Mouse (Mus musculus): Measurements from ENCODE around the gene Fcer2a. TPM values are rescaled to one million over a fixed set of nuclear protein-coding genes. Genes with fewer than 3 reads are reported as not detected.

Gene Fcer2a
- polyA plus RNA-seq (2015; fragmentation: Nextera tagmentation; extraction: Ambion mirVana) = 0.15 and 0.18 TPM in 2 replicates

DNA sequence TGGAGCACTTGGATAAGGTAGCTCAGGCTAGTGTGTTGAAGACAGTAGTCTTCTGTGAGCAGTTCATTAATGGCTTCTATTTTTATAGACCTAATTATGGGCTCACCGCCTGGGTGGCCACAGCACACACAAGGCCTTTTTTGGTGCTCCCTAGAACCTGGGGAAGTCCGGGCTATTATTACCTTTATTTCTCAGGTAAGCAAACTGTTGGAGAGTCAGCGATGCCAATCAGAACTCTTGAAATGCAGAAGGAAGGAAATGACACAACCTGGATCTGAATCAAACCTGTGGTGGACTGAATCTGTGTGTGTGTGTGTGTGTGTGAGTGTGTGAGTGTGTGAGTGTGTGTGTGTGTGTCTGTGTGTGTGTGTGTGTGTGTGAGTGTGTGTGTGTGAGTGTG is at the start of gene Fcer2a:
Gene Fcer2a, minus strand, starts transcription at position 55 of the 400 bp plus-strand sequence.
- Histone ChIP-seq H3K4me2 (ENCODE audit: low read depth, low read length) (no peak within 1 kb of the TSS), H3K4me3 (ENCODE audit: low read length) (no peak within 1 kb of the TSS), H3K27ac (ENCODE audit: low read length) (no peak within 1 kb of the TSS), H3K27me3 (ENCODE audit: control insufficient read depth, insufficient read depth, low read depth, low read length) (no peaks in the 10 kb centered on the region), H3K36me3 (ENCODE audit: control insufficient read depth, insufficient read depth, low read length) (no peaks in the 10 kb centered on the region), H3K9me3 (ENCODE audit: control insufficient read depth, low read length) (no peaks in the 10 kb centered on the region), H3K9ac (ENCODE audit: low read length) (no peak within 1 kb of the TSS), H3K4me1 (replicated peaks; ENCODE audit: control insufficient read depth, insufficient read depth, low read length) (no peaks in the 10 kb centered on the region)
- WGBS = 70% methylated on average over 3 of the region's 3 CpGs
- ATAC-seq (ENCODE audit: low read depth) = no peak

DNA sequence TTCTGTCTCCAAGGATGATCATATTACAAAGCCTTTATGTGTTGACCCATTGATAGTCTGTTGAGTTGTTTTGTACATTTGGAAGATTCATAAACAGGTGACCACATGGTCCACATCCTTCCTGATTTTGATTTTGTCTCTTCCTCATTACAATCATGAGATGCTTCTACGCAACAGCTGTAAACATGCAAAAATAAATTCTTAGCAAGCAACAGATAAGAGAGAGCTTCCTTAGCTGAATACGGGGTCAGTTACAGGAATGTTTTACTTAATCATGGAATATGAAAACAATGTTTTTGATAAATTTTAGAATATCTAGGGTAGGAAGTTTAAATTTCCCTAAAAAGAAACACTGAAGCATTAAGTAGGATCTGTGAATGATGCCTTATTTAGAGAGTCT is 43.0 kb upstream of the Fcer2a start:
- Histone ChIP-seq H3K4me3 (ENCODE audit: low read length) (no peak overlapping the region), H3K36me3 (ENCODE audit: control insufficient read depth, insufficient read depth, low read length) (no peaks in the 10 kb centered on the region), H3K9ac (ENCODE audit: low read length) (no peak overlapping the region), H3K4me2 (ENCODE audit: low read depth, low read length) (no peak overlapping the region), H3K27ac (ENCODE audit: low read length) (no peak overlapping the region), H3K27me3 (ENCODE audit: control insufficient read depth, insufficient read depth, low read depth, low read length) (no peaks in the 10 kb centered on the region), H3K9me3 (ENCODE audit: control insufficient read depth, low read length) (no peaks in the 10 kb centered on the region), H3K4me1 (replicated peaks; ENCODE audit: control insufficient read depth, insufficient read depth, low read length) (no peaks in the 10 kb centered on the region)
- WGBS = 82% methylated on average over 2 of the region's 2 CpGs
- no peak for ATAC-seq (ENCODE audit: low read depth)

DNA sequence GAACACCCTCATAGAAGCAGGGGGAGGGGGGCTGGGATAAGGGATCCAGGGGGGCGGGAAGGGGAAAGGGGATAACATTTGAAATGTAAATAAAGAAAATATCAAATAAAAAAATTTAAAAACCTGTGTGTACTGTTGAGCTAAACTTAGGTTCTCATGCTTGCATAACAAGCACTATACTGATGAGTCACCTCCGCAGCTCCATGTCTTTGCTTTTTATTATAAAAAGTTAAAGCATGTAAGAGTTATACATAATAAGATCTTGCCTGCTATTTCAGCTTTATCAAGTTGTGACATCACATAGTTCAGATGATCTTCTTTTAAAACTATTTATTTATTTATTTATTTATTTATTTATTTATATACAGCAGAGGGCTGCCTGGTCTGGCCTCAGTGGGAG is 41.6 kb upstream of the Fcer2a start:
- no peak overlapping the region for H3K4me2 ChIP-seq (ENCODE audit: low read depth, low read length)
- no peak overlapping the region for H3K4me3 ChIP-seq (ENCODE audit: low read length)
- no peak overlapping the region for H3K9ac ChIP-seq (ENCODE audit: low read length)
- 82% methylated on average over 2 of the region's 2 CpGs for WGBS
- no peaks in the 10 kb centered on the region for H3K9me3 ChIP-seq (ENCODE audit: control insufficient read depth, low read length)
- no peak overlapping the region for H3K27ac ChIP-seq (ENCODE audit: low read length)
- H3K36me3 ChIP-seq (ENCODE audit: control insufficient read depth, insufficient read depth, low read length) = no peaks in the 10 kb centered on the region
- no peaks in the 10 kb centered on the region for H3K27me3 ChIP-seq (ENCODE audit: control insufficient read depth, insufficient read depth, low read depth, low read length)
- no peak for ATAC-seq (ENCODE audit: low read depth)
- H3K4me1 ChIP-seq (replicated peaks; ENCODE audit: control insufficient read depth, insufficient read depth, low read length) = no peaks in the 10 kb centered on the region

DNA sequence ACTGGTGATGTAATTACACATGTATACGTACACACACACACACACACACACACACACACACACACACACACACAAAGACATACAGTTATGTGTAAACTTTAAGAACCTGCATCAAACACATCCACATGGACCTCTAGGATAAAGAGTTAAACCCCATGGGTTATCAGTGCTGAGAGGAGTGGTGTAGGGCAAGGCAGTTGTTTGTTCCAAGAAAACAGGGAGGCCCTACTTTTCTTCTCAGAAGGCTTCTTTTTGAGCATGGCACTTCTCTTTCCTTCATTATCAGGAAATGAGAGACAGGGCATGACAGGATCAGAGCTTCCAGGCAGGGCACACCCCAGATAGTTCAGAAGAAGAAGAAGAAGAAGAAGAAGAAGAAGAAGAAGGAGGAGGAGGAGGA is 40.1 kb upstream of the Fcer2a start:
- Histone ChIP-seq H3K4me1 (replicated peaks; ENCODE audit: control insufficient read depth, insufficient read depth, low read length) (no peaks in the 10 kb centered on the region), H3K4me2 (ENCODE audit: low read depth, low read length) (no peak overlapping the region), H3K4me3 (ENCODE audit: low read length) (no peak overlapping the region), H3K36me3 (ENCODE audit: control insufficient read depth, insufficient read depth, low read length) (no peaks in the 10 kb centered on the region), H3K9ac (ENCODE audit: low read length) (no peak overlapping the region), H3K27me3 (ENCODE audit: control insufficient read depth, insufficient read depth, low read depth, low read length) (no peaks in the 10 kb centered on the region), H3K27ac (ENCODE audit: low read length) (no peak overlapping the region), H3K9me3 (ENCODE audit: control insufficient read depth, low read length) (no peaks in the 10 kb centered on the region)
- WGBS = 53% methylated on average over 1 of the region's 1 CpGs
- ATAC-seq (ENCODE audit: low read depth) = no peak

DNA sequence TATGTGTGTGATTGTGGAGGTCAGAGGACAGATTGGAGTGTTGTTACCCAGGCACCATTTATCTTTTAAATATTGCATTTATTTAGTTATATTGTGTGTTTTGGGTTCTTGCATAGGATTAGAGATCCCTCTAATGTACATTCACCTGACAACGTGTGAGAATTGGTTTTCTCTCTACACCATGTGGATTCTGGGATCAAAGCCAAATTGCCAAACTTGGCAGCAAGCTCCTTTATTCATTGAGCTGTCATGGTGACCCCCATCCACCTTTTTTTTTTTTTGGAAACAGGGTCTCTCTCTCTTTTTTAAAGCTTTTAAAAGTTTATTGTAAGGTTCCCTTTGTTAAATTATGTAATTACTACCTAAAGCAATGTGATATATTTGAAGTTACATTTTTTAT is 27.1 kb upstream of the Fcer2a start:
- H3K4me2 ChIP-seq (ENCODE audit: low read depth, low read length) = no peak overlapping the region
- 13% methylated on average over 1 of the region's 1 CpGs for WGBS
- ATAC-seq (ENCODE audit: low read depth) = no peak
- H3K4me3 ChIP-seq (ENCODE audit: low read length) = no peak overlapping the region
- no peaks in the 10 kb centered on the region for H3K27me3 ChIP-seq (ENCODE audit: control insufficient read depth, insufficient read depth, low read depth, low read length)
- no peak overlapping the region for H3K9ac ChIP-seq (ENCODE audit: low read length)
- no peaks in the 10 kb centered on the region for H3K4me1 ChIP-seq (replicated peaks; ENCODE audit: control insufficient read depth, insufficient read depth, low read length)
- no peak overlapping the region for H3K27ac ChIP-seq (ENCODE audit: low read length)
- H3K36me3 ChIP-seq (ENCODE audit: control insufficient read depth, insufficient read depth, low read length) = no peaks in the 10 kb centered on the region
- H3K9me3 ChIP-seq (ENCODE audit: control insufficient read depth, low read length) = no peaks in the 10 kb centered on the region

DNA sequence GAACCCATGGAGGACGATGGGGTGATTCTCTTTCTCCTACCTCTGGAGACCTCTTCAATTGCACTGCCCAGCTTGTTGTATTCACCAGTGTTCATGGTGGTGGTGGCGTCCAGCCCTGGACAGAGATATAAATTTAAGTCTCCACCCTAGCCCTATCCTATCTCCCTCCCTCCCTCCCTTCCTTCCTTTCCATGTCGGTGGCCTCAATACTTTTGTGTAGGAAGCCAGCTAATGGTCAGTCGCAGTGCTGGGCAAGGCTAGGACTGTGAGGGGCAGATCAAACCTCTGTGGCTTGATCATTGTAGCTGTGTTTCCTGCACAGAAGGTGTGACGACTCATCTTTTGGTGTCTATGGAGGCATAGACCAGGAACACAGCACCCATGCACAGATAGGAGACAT is 26.6 kb upstream of the Fcer2a start, which contains the start of gene Clec4g:
Gene Clec4g, minus strand, starts transcription at position 101 of the 400 bp plus-strand sequence.
- ATAC-seq (ENCODE audit: low read depth) = no peak

DNA sequence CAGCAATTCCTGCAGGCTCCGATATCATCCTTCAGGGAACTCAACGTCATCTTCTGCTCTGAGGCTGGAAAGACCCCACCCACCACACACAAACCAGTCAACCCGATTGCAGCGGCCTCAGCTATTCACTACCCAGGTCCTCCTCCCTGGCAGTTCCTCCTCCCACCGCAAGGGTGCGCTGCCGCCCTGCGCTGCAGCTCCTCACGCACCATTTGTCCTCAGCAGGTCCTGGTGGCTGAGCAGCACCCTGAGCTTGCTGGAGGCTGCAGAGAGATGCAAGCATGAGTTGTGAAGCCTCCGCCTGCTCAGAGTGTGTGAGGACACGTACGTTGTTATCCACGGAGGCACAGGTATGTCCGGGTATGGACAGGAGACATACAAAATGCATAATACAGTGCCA is 24.6 kb upstream of the Fcer2a start:
- H3K9me3 ChIP-seq (ENCODE audit: control insufficient read depth, low read length) = no peaks in the 10 kb centered on the region
- no peaks in the 10 kb centered on the region for H3K27me3 ChIP-seq (ENCODE audit: control insufficient read depth, insufficient read depth, low read depth, low read length)
- peak; percentile 15; the same call in 1 of the 2 replicates for ATAC-seq (ENCODE audit: low read depth)
- 15% methylated on average over 14 of the region's 14 CpGs for WGBS
- no peak overlapping the region for H3K9ac ChIP-seq (ENCODE audit: low read length)
- no peak overlapping the region for H3K4me2 ChIP-seq (ENCODE audit: low read depth, low read length)
- H3K27ac ChIP-seq (ENCODE audit: low read length) = no peak overlapping the region
- no peaks in the 10 kb centered on the region for H3K4me1 ChIP-seq (replicated peaks; ENCODE audit: control insufficient read depth, insufficient read depth, low read length)
- H3K4me3 ChIP-seq (ENCODE audit: low read length) = no peak overlapping the region
- H3K36me3 ChIP-seq (ENCODE audit: control insufficient read depth, insufficient read depth, low read length) = no peaks in the 10 kb centered on the region

More for the DNA sequence above, 26.6 kb upstream of the Fcer2a start, which contains the start of gene Clec4g:
- no peak within 1 kb of the TSS for H3K27ac ChIP-seq (ENCODE audit: low read length)
- 58% methylated on average over 5 of the region's 5 CpGs for WGBS
- no peak within 1 kb of the TSS for H3K4me3 ChIP-seq (ENCODE audit: low read length)
- no peaks in the 10 kb centered on the region for H3K27me3 ChIP-seq (ENCODE audit: control insufficient read depth, insufficient read depth, low read depth, low read length)
- H3K9me3 ChIP-seq (ENCODE audit: control insufficient read depth, low read length) = no peaks in the 10 kb centered on the region
- H3K4me2 ChIP-seq (ENCODE audit: low read depth, low read length) = no peak within 1 kb of the TSS
- H3K4me1 ChIP-seq (replicated peaks; ENCODE audit: control insufficient read depth, insufficient read depth, low read length) = no peaks in the 10 kb centered on the region
- H3K36me3 ChIP-seq (ENCODE audit: control insufficient read depth, insufficient read depth, low read length) = no peaks in the 10 kb centered on the region
- H3K9ac ChIP-seq (ENCODE audit: low read length) = no peak within 1 kb of the TSS

DNA sequence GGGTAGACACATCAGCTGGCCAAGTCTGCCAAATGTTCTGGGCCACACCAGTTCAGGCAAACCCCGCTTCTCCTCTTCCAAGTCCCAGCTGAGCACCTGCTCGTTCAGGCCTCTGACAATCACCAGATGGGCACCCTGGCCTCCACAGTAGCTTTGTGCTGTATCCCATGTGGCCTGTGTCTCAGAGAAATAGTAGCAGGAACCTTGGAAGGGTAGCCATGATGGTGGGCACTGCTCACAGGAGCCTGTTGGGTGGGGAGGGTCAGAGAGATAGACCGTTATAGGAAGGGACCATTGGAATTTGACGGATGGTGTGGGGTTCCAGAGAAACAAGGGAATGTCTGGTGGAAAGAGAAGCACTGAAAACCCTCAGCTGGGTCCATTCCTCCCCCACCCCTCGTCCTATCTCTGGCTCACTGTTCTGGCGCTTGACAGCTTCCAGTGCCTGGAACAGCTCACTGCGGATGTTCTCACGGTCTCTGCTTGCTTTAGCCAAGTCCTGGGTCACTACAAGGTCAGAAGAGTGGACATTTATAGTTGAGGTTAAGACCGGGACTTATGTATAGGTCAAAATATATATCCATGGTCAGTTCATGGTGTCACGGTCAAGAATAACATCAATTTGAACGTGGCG is 23.5 kb upstream of the Fcer2a start:
- Histone ChIP-seq H3K4me3 (ENCODE audit: low read length) (no peak overlapping the region), H3K9me3 (ENCODE audit: control insufficient read depth, low read length) (no peaks in the 10 kb centered on the region), H3K9ac (ENCODE audit: low read length) (no peak overlapping the region), H3K36me3 (ENCODE audit: control insufficient read depth, insufficient read depth, low read length) (no peaks in the 10 kb centered on the region), H3K4me1 (replicated peaks; ENCODE audit: control insufficient read depth, insufficient read depth, low read length) (no peaks in the 10 kb centered on the region), H3K4me2 (ENCODE audit: low read depth, low read length) (no peak overlapping the region), H3K27me3 (ENCODE audit: control insufficient read depth, insufficient read depth, low read depth, low read length) (no peaks in the 10 kb centered on the region), H3K27ac (ENCODE audit: low read length) (no peak overlapping the region)
- 73% methylated on average over 12 of the region's 12 CpGs for WGBS
- no peak for ATAC-seq (ENCODE audit: low read depth)

DNA sequence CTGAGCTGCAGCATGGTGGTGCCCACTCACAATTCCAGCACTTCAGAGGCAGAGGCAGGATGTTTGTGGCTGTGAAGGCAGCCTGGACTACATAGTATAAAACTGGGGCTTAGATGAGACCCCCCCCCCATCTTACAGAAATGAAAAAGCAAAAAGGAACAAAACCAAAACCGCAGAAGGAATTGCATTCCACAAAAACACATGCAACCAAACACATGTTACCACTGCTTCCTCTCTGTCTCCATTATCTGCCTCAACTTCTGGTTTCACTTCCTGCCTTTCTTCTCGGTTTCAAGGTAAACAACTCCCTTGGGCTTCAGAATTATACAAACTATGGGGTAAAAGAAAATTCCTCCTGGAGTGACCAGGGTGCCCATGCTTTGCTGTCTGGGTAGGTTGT is 17.7 kb upstream of the Fcer2a start:
- Histone ChIP-seq H3K4me3 (ENCODE audit: low read length) (no peak overlapping the region), H3K9ac (ENCODE audit: low read length) (no peak overlapping the region), H3K4me1 (replicated peaks; ENCODE audit: control insufficient read depth, insufficient read depth, low read length) (no peaks in the 10 kb centered on the region), H3K4me2 (ENCODE audit: low read depth, low read length) (no peak overlapping the region), H3K27me3 (ENCODE audit: control insufficient read depth, insufficient read depth, low read depth, low read length) (no peaks in the 10 kb centered on the region), H3K27ac (ENCODE audit: low read length) (no peak overlapping the region), H3K36me3 (ENCODE audit: control insufficient read depth, insufficient read depth, low read length) (no peaks in the 10 kb centered on the region), H3K9me3 (ENCODE audit: control insufficient read depth, low read length) (no peaks in the 10 kb centered on the region)
- no peak for ATAC-seq (ENCODE audit: low read depth)
- 41% methylated on average over 2 of the region's 2 CpGs for WGBS

DNA sequence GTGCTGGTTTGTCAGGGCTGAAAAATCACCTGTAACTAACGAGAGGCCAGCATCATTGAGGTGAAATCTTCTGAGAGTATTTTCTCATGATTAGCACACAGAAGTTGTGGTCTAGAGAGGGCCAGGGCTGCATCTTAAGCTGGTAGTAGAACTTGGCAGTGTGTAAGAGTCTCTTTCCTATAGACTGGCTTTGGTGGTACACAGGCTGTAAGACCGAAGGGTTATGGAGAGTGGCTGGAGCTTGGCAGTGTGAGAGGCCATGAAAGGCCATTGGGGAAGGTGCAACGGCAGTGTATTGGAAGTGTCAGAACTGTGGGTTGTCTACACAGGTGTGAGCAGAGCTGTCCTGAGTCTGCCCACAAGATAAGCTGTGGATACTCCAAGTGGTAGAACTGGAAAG is 16.3 kb upstream of the Fcer2a start:
- no peak for ATAC-seq (ENCODE audit: low read depth)
- Histone ChIP-seq H3K27me3 (ENCODE audit: control insufficient read depth, insufficient read depth, low read depth, low read length) (no peaks in the 10 kb centered on the region), H3K9me3 (ENCODE audit: control insufficient read depth, low read length) (no peaks in the 10 kb centered on the region), H3K4me1 (replicated peaks; ENCODE audit: control insufficient read depth, insufficient read depth, low read length) (no peaks in the 10 kb centered on the region), H3K27ac (ENCODE audit: low read length) (no peak overlapping the region), H3K9ac (ENCODE audit: low read length) (no peak overlapping the region), H3K4me3 (ENCODE audit: low read length) (no peak overlapping the region), H3K36me3 (ENCODE audit: control insufficient read depth, insufficient read depth, low read length) (no peaks in the 10 kb centered on the region), H3K4me2 (ENCODE audit: low read depth, low read length) (no peak overlapping the region)
- 63% methylated on average over 3 of the region's 3 CpGs for WGBS
